Comparison of ENCODE assay signal across 8 mouse cellular contexts in the genomic region with DNA sequence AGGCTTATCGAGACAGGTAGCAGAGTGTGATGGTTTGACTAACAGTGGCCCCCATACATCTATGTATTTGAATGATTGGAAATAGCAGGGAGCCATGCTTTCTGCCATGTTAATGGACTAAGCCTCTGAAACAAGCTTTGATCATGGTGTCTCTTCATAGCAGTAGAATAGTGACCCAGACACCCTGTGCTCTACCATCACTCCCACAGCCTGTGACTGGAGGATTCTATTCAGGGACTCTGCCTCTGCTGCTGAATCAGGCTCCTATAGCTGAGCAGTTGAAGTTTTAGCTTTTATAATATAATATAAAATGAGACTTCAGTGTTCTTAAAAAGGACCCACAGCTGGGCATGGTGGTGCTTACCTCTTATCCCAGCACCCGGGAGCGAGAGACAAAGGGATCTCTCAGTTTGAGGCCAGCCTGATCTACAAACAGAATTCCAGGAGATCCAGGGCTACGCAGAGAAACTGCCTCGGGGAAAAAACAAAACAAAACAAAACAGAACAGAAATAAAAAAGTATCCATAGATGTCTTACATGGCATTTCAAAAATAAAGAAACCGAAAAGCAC. TPM values are rescaled to one million over a fixed set of nuclear protein-coding genes. Genes with fewer than 3 reads are reported as not detected.
DNase-seq lines count a peak whose midpoint lies in the region; ATAC-seq lines count a peak whose summit lies in the region.

No protein-coding gene starts in this region.

- peak overlapping the region; percentile 31; the same call in 1 of the 2 replicates for H3K27ac ChIP-seq in lung, embryonic 16.5 days (ENCODE audit: low read length)
- H3K27ac ChIP-seq in embryonic facial prominence, embryonic 15.5 days (replicated peaks) = peak overlapping the region; percentile 56; the same call in 1 of the 2 replicates
- 0 out of 2 replicates have a peak overlapping the region, but pooled peaks have one; percentile 1 for H3K27ac ChIP-seq in intestine, embryonic 14.5 days (ENCODE audit: low read depth)
- peak overlapping the region; percentile 47; the same call in 1 of the 2 replicates for H3K27ac ChIP-seq in neural tube, embryonic 13.5 days (replicated peaks)

- H3K27me3 ChIP-seq in lung, embryonic 16.5 days (ENCODE audit: control insufficient read depth, insufficient read depth, low read depth, low read length) = no peaks in the 10 kb centered on the region
- H3K27me3 ChIP-seq in embryonic facial prominence, embryonic 15.5 days = no peaks in the 10 kb centered on the region
- no peaks in the 10 kb centered on the region for H3K27me3 ChIP-seq in intestine, embryonic 14.5 days (replicated peaks; ENCODE audit: control insufficient read depth, insufficient read depth, low read length)
- no peaks in the 10 kb centered on the region for H3K27me3 ChIP-seq in neural tube, embryonic 13.5 days

- no peak for DNase-seq in lung, postnatal 25 days (ENCODE audit: low spot score)
- peak; percentile 41 for DNase-seq in intestine, embryonic 14.5 days (ENCODE audit: low spot score)
- no peak for DNase-seq in adrenal gland, adult 8-10 months
- DNase-seq in layer of hippocampus, postnatal 36 days = no peak
- DNase-seq in cerebellum, postnatal 14 days = no peak

- peak; percentile 29; the same call in 1 of the 2 replicates for ATAC-seq in lung, embryonic 16.5 days (ENCODE audit: low read depth)
- ATAC-seq in embryonic facial prominence, embryonic 15.5 days (ENCODE audit: insufficient number of reproducible peaks, low FRiP score, low TSS enrichment, low read depth) = no peak
- no peak; the same call in 1 of the 2 replicates for ATAC-seq in intestine, embryonic 14.5 days (replicated peaks; ENCODE audit: low FRiP score, low TSS enrichment, low read depth)
- ATAC-seq in neural tube, embryonic 13.5 days (ENCODE audit: low read depth) = peak; percentile 60

- peak overlapping the region; percentile 91 for H3K4me2 ChIP-seq in lung, embryonic 16.5 days (ENCODE audit: low read depth, low read length)
- peak overlapping the region; percentile 62 for H3K4me2 ChIP-seq in embryonic facial prominence, embryonic 15.5 days (replicated peaks)
- H3K4me2 ChIP-seq in intestine, embryonic 14.5 days (ENCODE audit: low read length) = peak overlapping the region; percentile 90
- peak overlapping the region; percentile 82 for H3K4me2 ChIP-seq in neural tube, embryonic 13.5 days

- peak overlapping the region; percentile 87 for H3K4me3 ChIP-seq in lung, embryonic 16.5 days (ENCODE audit: low read length)
- H3K4me3 ChIP-seq in embryonic facial prominence, embryonic 15.5 days (replicated peaks) = peak overlapping the region; percentile 73
- peak overlapping the region; percentile 74 for H3K4me3 ChIP-seq in intestine, embryonic 14.5 days (ENCODE audit: low read depth, low read length)
- H3K4me3 ChIP-seq in neural tube, embryonic 13.5 days = peak overlapping the region; percentile 78

- peaks cover 11% of the 10 kb centered on the region for H3K4me1 ChIP-seq in lung, embryonic 16.5 days (replicated peaks; ENCODE audit: control insufficient read depth, insufficient read depth, low read length)
- peaks cover 10% of the 10 kb centered on the region for H3K4me1 ChIP-seq in embryonic facial prominence, embryonic 15.5 days
- H3K4me1 ChIP-seq in intestine, embryonic 14.5 days (replicated peaks; ENCODE audit: control insufficient read depth, insufficient read depth, low read length) = peaks cover 14% of the 10 kb centered on the region
- H3K4me1 ChIP-seq in neural tube, embryonic 13.5 days (replicated peaks) = peaks cover 27% of the 10 kb centered on the region

- no peaks in the 10 kb centered on the region for H3K9me3 ChIP-seq in lung, embryonic 16.5 days (ENCODE audit: control insufficient read depth, low read length)
- H3K9me3 ChIP-seq in embryonic facial prominence, embryonic 15.5 days (replicated peaks) = no peaks in the 10 kb centered on the region
- no peaks in the 10 kb centered on the region for H3K9me3 ChIP-seq in intestine, embryonic 14.5 days (ENCODE audit: control insufficient read depth, low read length)
- no peaks in the 10 kb centered on the region for H3K9me3 ChIP-seq in neural tube, embryonic 13.5 days

- WGBS in lung, embryonic 16.5 days = 19% methylated on average over 6 of the region's 6 CpGs
- 16% methylated on average over 6 of the region's 6 CpGs for WGBS in embryonic facial prominence, embryonic 15.5 days
- WGBS in intestine, embryonic 14.5 days = 17% methylated on average over 6 of the region's 6 CpGs
- 17% methylated on average over 6 of the region's 6 CpGs for WGBS in neural tube, embryonic 13.5 days

- H3K9ac ChIP-seq in lung, embryonic 16.5 days (ENCODE audit: low read length) = peak overlapping the region; percentile 85
- peak overlapping the region; percentile 71 for H3K9ac ChIP-seq in embryonic facial prominence, embryonic 15.5 days
- peak overlapping the region; percentile 71 for H3K9ac ChIP-seq in intestine, embryonic 14.5 days (ENCODE audit: low read length)
- H3K9ac ChIP-seq in neural tube, embryonic 13.5 days = peak overlapping the region; percentile 88

- H3K36me3 ChIP-seq in lung, embryonic 16.5 days (ENCODE audit: control insufficient read depth, insufficient read depth, low read length) = peaks cover 15% of the 10 kb centered on the region
- H3K36me3 ChIP-seq in embryonic facial prominence, embryonic 15.5 days = peaks cover 21% of the 10 kb centered on the region
- H3K36me3 ChIP-seq in intestine, embryonic 14.5 days (ENCODE audit: control insufficient read depth, insufficient read depth, low read length) = peaks cover 23% of the 10 kb centered on the region
- peaks cover 28% of the 10 kb centered on the region for H3K36me3 ChIP-seq in neural tube, embryonic 13.5 days

RNA-seq across cellular contexts. Expression of a gene that starts 0.5 kb away (rescaled TPM):
- polyA plus RNA-seq in lung, embryonic 16.5 days (2015; fragmentation: Nextera tagmentation; extraction: Ambion mirVana) = 18.4 and 18.5 TPM in 2 replicates
- 20.7 and 21.0 TPM in 2 replicates for polyA plus RNA-seq in embryonic facial prominence, embryonic 15.5 days (2015; fragmentation: Nextera tagmentation; extraction: Ambion mirVana)
- polyA plus RNA-seq in intestine, embryonic 14.5 days (2014; fragmentation: Nextera tagmentation; extraction: Ambion mirVana) = 16.5 and 19.4 TPM in 2 replicates
- 18.4 and 21.4 TPM in 2 replicates for polyA plus RNA-seq in neural tube, embryonic 13.5 days (2015; fragmentation: Nextera tagmentation; extraction: Ambion mirVana)
- total RNA-seq in adrenal gland, adult 8-10 months (2022) = 10 to 100 TPM in 3 of 4 experiments, 1 to 10 TPM in 1; 7.8 to 13.9 (median 11.4) TPM
- total RNA-seq in layer of hippocampus, postnatal 36 days (2021) = 10 to 100 TPM; 22.0 to 23.0 TPM

RNA-seq across cellular contexts. Expression of a gene that starts 21.4 kb away (rescaled TPM):
- 5.3 and 6.0 TPM in 2 replicates for polyA plus RNA-seq in lung, embryonic 16.5 days (2015; fragmentation: Nextera tagmentation; extraction: Ambion mirVana)
- polyA plus RNA-seq in embryonic facial prominence, embryonic 15.5 days (2015; fragmentation: Nextera tagmentation; extraction: Ambion mirVana) = 9.8 and 9.9 TPM in 2 replicates
- polyA plus RNA-seq in intestine, embryonic 14.5 days (2014; fragmentation: Nextera tagmentation; extraction: Ambion mirVana) = 5.5 and 7.6 TPM in 2 replicates
- 9.6 and 10.2 TPM in 2 replicates for polyA plus RNA-seq in neural tube, embryonic 13.5 days (2015; fragmentation: Nextera tagmentation; extraction: Ambion mirVana)
- total RNA-seq in adrenal gland, adult 8-10 months (2022) = 1 to 10 TPM; 3.7 to 8.3 (median 5.1) TPM
- total RNA-seq in layer of hippocampus, postnatal 36 days (2021) = 10 to 100 TPM; 12.1 to 12.3 TPM

RNA-seq across cellular contexts. Expression of a gene that starts 41.4 kb away (rescaled TPM):
- 6.1 and 6.9 TPM in 2 replicates for polyA plus RNA-seq in lung, embryonic 16.5 days (2015; fragmentation: Nextera tagmentation; extraction: Ambion mirVana)
- 6.4 and 6.5 TPM in 2 replicates for polyA plus RNA-seq in embryonic facial prominence, embryonic 15.5 days (2015; fragmentation: Nextera tagmentation; extraction: Ambion mirVana)
- polyA plus RNA-seq in intestine, embryonic 14.5 days (2014; fragmentation: Nextera tagmentation; extraction: Ambion mirVana) = 5.0 and 6.3 TPM in 2 replicates
- 3.7 and 4.6 TPM in 2 replicates for polyA plus RNA-seq in neural tube, embryonic 13.5 days (2015; fragmentation: Nextera tagmentation; extraction: Ambion mirVana)
- under 1 TPM; 0.28 to 0.56 (median 0.44) TPM for total RNA-seq in adrenal gland, adult 8-10 months (2022)
- total RNA-seq in layer of hippocampus, postnatal 36 days (2021) = 1 to 10 TPM; 3.3 to 3.9 TPM

RNA-seq across cellular contexts. Expression of a gene that starts 51.8 kb away (rescaled TPM):
- 18.9 and 21.0 TPM in 2 replicates for polyA plus RNA-seq in lung, embryonic 16.5 days (2015; fragmentation: Nextera tagmentation; extraction: Ambion mirVana)
- 19.4 and 20.3 TPM in 2 replicates for polyA plus RNA-seq in embryonic facial prominence, embryonic 15.5 days (2015; fragmentation: Nextera tagmentation; extraction: Ambion mirVana)
- 20.5 and 26.3 TPM in 2 replicates for polyA plus RNA-seq in intestine, embryonic 14.5 days (2014; fragmentation: Nextera tagmentation; extraction: Ambion mirVana)
- 29.9 and 34.7 TPM in 2 replicates for polyA plus RNA-seq in neural tube, embryonic 13.5 days (2015; fragmentation: Nextera tagmentation; extraction: Ambion mirVana)
- 10 to 100 TPM; 24.2 to 32.3 (median 27.1) TPM for total RNA-seq in adrenal gland, adult 8-10 months (2022)
- 10 to 100 TPM; 43.3 to 44.5 TPM for total RNA-seq in layer of hippocampus, postnatal 36 days (2021)

Comparison
In these comparisons a context has a peak if more than half of its experiments do, and no peak if none do; other contexts are left out.
1. ATAC-seq: peak in lung, embryonic 16.5 days (single experiment) and neural tube, embryonic 13.5 days (single experiment); none in embryonic facial prominence, embryonic 15.5 days (single experiment) and intestine, embryonic 14.5 days (single experiment).
2. H3K27ac ChIP-seq: peak in every context shown above with its lines; median percentile 56 in embryonic facial prominence, embryonic 15.5 days; 47 in neural tube, embryonic 13.5 days; 31 in lung, embryonic 16.5 days; 1 in intestine, embryonic 14.5 days.
3. Peak in every context shown above with its lines, with median percentiles within 50 percentile points of each other: H3K4me2 ChIP-seq, H3K4me3 ChIP-seq and H3K9ac ChIP-seq.